Mouse (Mus musculus) CH12.LX (cell line): Measurements from ENCODE around the gene Eef1g.

Experiments used
- CTCF ChIP-seq, 2 experiments: IDR thresholded peaks in 1 of 2; conservative IDR thresholded peaks in 1 of 2; 2 replicates each; pipeline ENCODE4 v1.5.1; 2011 to 2012; ENCODE audit warnings: low read depth in 2 of 2, low read length in 2 of 2, improper control_type of control experiment in 1 of 2, inconsistent platforms in 1 of 2, mild to moderate bottlenecking in 1 of 2, moderate library complexity in 1 of 2
- EP300 ChIP-seq: IDR thresholded peaks from 2 replicates; pipeline ENCODE4 v1.6.1; 2011; ENCODE audit warnings: low read length, improper control_type of control experiment
- JUN ChIP-seq: IDR thresholded peaks from 2 replicates; pipeline ENCODE4 v1.6.1; 2011; ENCODE audit warnings: low read depth, mild to moderate bottlenecking, low read length, improper control_type of control experiment, moderate library complexity; ENCODE audit not compliant: insufficient read depth
- MYC ChIP-seq: IDR thresholded peaks from 2 replicates; pipeline ENCODE4 v1.6.1; 2011; ENCODE audit warnings: low read depth, mild to moderate bottlenecking, improper control_type of control experiment, low read length
- POLR2A ChIP-seq: IDR thresholded peaks from 2 replicates; pipeline ENCODE4 v1.6.1; 2011; ENCODE audit warnings: low read depth, mild to moderate bottlenecking, improper control_type of control experiment, low read length
- UBTF ChIP-seq: IDR thresholded peaks from 2 replicates; pipeline ENCODE4 v1.6.1; 2012; ENCODE audit warnings: low read depth, mild to moderate bottlenecking, inconsistent platforms, low read length, improper control_type of control experiment, moderate library complexity
- USF2 ChIP-seq: conservative IDR thresholded peaks from 2 replicates; pipeline ENCODE4 v1.6.1; 2011; ENCODE audit warnings: low read depth, low read length, improper control_type of control experiment

- TF ChIP-seq USF2 (no peak), CTCF (conservative IDR thresholded peaks at IDR 0.05 in 1 of 2, IDR thresholded peaks at IDR 0.05 in 1 of 2; ENCODE audit: low read depth in 2 of 2, low read length in 2 of 2) (no peak), JUN (no peak), UBTF (no peak), POLR2A (no peak), MYC (no peak), EP300 (no peak)
These were observed 1.1 kb upstream of the Eef1g start for GRCm38 (mm10) chr19:8965771-8966170.
